Mouse (Mus musculus): Measurements from ENCODE around the gene Abcd2.

The Abcd2 gene

DNA sequence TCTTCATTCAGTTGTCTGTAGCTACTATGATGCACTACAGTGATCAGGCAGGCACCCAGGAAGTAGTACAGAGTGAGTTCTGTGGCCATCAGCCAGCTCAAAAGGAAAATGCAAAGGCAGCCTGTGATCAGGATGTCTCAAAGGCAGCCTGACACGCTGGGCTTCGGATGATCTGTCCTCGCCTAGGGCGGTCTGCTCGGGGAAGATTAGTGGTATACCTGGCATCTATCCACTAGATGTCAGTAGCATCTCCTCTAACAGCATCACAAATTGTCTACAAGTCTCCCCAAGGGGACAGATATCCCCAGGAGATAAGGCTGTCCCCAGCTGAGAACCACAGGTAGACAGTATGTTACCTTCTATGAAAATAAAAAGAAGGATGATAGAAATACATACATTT lies 26.6 kb downstream of the Abcd2 start:
- no peak for DNase-seq (ENCODE audit: extremely low read depth, insufficient read length, low spot score)

- DNase-seq (ENCODE audit: extremely low read depth, insufficient read length, low spot score), result no peak
These were observed 28.1 kb downstream of the Abcd2 start for GRCm38 (mm10) chr15:91163454-91163853.

GRCm38 (mm10) chr15:91161153-91161552 lies 30.4 kb downstream of the Abcd2 start:
- DNase-seq (ENCODE audit: extremely low read depth, insufficient read length, low spot score), result no peak

DNA sequence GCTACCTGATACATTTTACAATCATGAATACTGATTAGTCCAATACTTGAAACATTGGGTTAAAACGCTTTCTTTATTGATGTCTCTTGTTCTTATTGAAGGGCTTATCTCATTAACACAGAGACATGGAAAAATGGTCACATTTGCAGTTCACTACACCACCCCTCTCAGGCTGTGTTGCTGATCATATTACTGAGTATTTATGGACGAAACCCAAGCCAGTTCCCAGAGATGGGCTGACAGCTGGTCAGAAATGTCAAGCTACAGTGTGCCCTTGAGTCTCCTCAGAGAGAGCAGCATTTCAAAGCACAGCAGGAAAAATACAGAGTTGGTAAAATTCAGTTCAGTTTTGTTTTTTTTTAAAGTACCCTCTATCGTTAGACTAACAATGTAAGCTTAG lies 38.3 kb downstream of the Abcd2 start:
- no peak for DNase-seq (ENCODE audit: extremely low read depth, insufficient read length, low spot score)

DNA sequence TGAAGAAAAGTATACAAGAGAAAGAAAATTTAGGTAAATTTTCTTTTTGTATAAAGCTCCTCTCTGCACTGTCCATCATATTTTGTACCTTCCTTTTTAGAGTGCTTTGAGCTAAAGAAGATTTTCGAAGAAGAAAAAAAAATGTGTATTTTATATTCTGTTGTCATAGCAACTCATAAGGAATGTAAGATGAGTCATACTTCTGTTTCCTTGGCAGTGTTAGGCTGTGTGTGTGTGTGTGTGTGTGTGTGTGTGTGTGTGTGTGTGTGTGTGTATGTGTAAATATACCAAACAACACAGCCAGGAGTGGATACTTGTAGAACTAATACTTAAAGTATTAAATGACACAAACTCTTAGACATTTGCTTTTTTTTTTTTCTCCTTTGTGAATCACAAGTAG lies 39.0 kb downstream of the Abcd2 start:
- DNase-seq (ENCODE audit: extremely low read depth, insufficient read length, low spot score), result peak; percentile 18

- DNase-seq (ENCODE audit: extremely low read depth, insufficient read length, low spot score), result no peak
These were observed 67.0 kb downstream of the Abcd2 start for GRCm38 (mm10) chr15:91124584-91124983.

GRCm38 (mm10) chr15:91112555-91113209 lies 78.9 kb downstream of the Abcd2 start:
- DNase-seq (ENCODE audit: extremely low read depth, insufficient read length, low spot score), result no peak

DNA sequence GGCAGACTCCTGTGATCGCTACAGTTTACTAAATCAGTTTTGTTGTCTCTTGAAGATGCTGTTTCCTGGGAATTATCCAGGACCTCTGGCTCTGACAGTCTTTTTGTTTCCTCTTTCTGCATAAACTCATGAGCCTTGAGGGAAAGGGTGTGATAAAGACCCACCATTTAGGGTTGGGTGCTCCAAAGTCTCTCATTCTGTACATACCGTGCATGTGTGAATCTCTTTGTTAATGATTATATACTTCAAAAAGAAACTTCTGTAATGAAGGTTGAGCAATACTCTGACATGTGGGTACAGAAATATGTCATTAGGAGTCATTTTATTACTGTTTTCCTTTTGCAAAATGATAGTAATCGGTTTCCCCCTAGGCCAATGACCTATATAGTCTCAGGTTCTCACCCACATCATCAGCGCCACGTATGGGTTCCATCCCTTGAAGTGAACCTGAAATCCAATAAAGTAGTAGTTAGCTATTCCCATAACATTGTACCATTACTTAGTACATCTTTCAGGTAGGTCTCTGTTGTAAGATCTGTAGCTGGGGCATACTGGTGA lies 83.4 kb downstream of the Abcd2 start:
- no peak for DNase-seq (ENCODE audit: extremely low read depth, insufficient read length, low spot score)

GRCm38 (mm10) chr15:91104934-91105333 lies 86.7 kb downstream of the Abcd2 start:
- DNase-seq (ENCODE audit: extremely low read depth, insufficient read length, low spot score), result no peak

DNA sequence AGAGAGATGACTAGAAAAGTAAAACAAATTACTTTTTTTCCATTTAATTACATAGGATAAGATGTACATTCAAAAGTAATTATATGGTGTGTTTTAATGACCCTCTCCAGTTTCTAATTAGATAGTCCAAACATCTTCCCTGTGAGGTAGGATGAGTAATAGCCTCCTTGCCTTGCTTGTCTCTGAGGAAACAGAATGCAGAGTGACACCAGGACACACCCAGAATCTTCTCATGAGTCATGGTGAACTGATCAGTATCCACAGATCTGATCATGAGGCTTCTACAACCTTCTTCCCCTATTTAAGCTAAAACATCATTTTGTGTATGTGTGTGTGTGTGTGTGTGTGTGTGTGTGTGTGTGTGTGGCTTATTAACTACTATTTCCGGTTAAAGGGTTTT lies 87.3 kb downstream of the Abcd2 start:
- DNase-seq (ENCODE audit: extremely low read depth, insufficient read length, low spot score), result no peak

- DNase-seq (ENCODE audit: extremely low read depth, insufficient read length, low spot score), result no peak
These were observed 87.8 kb downstream of the Abcd2 start for GRCm38 (mm10) chr15:91103814-91104213.

- no peak for DNase-seq (ENCODE audit: extremely low read depth, insufficient read length, low spot score)
These were observed 88.3 kb downstream of the Abcd2 start for GRCm38 (mm10) chr15:91103305-91103704.

- no peak for DNase-seq (ENCODE audit: extremely low read depth, insufficient read length, low spot score)
These were observed 95.0 kb downstream of the Abcd2 start for GRCm38 (mm10) chr15:91096606-91097005.
